Mouse (Mus musculus): ENCODE data around the gene Ell2.

Gene Ell2

DNA sequence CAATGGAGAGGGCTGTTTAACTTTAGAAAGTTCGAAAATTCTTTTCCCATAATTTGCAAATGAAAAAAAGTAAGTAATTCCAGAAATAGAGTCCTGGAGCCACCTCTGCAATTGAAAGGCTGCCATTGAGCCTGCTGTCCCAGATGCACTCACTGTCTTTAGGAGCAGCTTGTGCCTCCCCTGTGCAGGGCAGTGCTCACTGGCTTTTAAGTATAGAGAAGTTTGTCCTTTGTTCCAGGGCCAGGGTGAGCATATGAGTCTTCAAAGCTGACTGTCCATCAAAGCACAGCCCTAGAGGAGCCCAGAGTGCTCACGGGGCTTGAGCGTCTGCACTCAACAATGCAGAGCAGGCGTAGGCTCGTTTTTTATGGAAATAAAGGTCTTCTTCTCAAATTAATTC is 59.7 kb downstream of the Ell2 start:
- no peak for DNase-seq (ENCODE audit: low read depth, low spot score)

DNA sequence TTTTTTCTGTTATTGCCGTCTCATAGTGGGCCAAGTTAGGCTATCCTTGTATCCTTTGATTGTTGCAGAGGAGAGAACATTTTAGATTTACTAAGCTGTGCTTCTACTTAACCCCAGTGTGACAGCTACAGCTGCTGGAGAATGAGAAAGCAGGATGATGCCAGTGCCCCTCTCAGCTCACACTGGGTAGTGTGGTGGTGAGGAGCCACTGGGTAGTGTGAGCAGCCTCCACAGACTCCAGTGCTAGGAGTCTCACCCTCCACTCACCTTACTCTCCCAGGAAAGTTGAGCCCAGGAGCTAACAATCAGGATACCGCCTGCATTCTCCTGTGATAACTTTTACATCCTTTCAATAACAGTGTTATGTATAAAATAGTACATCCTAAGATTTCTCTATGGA is 60.4 kb downstream of the Ell2 start:
- no peak for DNase-seq (ENCODE audit: low read depth, low spot score)

DNA sequence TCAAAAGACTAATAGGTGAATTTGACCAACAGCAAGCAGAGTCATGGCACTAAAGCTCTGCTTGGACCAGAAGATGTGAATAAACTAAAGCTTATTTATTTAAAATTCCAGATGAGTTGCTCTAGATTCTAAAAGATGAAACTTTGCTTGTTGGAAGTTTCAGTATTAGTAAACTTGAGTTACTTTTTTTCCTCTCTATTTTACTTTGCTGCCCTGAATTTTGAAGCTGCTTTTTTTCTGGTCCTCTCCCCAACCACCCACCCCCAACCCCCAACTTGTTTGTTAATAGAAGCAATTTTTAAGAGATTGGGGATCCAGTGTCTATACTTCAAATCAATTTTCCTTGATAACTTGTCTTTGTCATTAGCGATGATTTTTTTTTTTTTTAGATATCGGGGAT is 64.2 kb downstream of the Ell2 start:
- no peak for DNase-seq (ENCODE audit: low read depth, low spot score)

DNA sequence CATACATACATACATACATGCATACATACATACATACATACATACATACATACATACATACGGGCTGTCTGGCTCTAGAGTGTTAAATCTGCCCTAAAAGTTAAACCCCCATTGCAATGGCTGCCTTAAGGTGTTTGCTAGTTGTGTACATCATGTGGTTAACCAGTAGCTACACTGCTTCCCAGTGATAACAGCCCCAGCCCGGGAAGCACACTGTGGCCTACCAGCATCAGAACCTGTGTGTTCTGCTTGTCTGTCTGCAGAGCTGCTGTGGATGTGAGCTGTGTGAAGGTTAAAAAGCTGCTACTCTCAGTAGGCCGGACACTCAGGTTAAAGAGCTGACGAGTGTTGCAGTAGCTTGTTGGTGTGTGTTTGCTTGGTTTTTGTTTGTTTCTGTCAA is 64.8 kb downstream of the Ell2 start:
- no peak for DNase-seq (ENCODE audit: low read depth, low spot score)

DNA sequence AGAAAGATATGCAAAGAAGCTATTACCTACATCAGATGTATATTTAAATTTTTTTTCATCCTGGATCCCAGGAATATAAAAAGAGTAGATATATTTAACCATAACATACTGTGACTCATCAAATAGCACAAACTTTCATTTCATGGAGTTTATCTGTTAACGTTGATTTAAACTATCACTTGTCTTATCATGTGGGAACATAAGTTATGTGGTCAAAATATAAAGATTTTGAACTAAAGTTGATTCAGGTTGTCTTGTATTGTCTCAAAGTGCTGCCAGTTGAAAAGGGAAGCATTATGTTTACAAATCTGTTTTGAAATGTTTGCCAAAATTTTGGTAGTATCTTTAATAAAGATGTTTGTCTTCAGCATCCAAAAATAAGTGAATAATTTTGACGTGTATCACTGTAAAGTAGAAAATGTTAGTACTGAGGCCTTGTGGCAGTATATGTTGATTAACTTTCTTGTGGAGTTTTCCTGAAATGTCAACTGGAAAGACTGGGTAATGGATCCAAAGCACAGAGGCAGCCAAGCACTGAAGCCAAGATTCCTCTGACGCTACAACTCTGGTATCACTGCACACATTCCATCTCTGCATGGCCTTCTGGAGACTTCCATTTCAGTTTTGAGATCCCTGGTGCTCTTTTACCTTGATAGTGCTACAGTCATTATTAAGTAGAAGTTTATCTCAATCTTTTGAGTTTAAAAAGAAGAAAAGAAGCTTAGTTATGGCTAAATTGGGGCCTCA is 65.6 kb downstream of the Ell2 start:
- no peak for DNase-seq (ENCODE audit: low read depth, low spot score)

DNA sequence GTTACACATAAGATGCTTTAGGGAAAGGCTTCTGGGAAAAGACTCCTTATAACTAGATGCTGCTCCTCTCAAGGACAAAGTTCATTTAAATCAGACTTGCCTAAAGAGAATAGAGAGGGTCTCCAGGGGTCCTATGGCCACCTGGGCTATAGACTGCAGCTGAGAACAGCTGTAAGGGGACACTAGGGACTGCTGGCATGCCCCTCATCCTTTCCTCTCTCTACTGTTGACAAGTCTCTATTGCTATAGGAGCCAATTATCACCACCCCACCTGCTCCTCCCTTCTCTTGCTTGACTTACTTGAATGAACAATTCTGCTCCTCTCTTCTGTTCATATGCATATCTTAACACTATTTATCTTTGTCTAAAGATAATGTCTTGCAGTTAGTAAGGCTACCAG is 69.4 kb downstream of the Ell2 start:
- no peak for DNase-seq (ENCODE audit: low read depth, low spot score)

DNA sequence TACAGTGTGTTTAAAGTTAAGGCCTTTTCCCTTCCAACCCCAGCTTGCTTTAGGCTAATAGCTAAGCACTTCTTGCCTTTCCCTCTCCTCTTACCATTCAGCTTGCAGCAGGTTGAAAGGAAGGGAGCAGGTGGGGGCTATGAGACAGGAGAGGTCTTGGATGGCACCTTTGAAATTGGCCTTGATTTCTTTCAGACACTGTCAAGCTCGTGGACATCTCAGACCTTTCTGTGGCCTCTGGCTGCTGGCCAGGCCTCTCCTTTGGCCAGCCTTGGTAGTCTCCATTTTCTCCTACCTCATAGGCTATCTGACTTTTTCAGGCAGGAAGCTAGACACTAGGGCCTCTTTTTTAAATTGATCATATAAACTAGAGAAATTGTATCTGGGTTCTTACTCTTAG is 70.1 kb downstream of the Ell2 start:
- DNase-seq (ENCODE audit: low read depth, low spot score): no peak

DNA sequence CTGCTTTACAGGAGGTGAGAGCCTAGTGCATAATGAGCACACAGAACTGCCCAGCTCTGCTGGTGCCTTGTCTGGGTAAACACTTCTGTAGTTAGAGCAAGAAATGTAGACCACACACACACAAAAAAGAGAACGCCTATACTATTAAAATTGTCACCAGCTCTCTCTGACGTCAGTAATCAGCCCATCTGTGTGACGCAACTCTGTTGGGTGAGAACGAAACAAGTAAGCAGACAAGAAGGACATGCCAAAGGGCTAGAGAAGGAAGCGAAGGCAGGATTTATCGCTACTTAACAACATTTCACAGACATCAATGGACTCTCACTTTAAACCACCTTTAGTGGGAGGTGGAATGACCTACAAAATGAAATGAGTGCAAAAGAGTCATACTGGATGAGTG is 71.6 kb downstream of the Ell2 start:
- no peak for DNase-seq (ENCODE audit: low read depth, low spot score)

DNA sequence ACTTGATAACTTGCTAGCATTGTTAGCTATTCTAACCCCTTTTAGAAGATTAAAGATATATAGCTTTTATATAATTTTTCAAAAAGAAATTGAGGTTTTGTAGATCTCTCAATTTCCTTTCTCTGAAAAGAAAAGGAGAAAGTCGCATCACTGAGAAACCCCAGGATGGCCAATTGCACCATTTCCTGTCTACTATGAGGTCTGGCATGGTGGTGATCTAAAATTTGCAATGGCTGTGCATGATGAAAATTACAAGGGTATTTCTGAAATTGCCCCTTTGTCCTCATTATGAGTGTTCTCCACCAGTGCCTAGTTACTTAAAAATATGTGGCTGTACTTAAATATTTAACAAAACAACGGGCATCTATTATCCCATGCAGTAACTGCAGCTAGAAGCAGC is 72.6 kb downstream of the Ell2 start:
- no peak for DNase-seq (ENCODE audit: low read depth, low spot score)

DNA sequence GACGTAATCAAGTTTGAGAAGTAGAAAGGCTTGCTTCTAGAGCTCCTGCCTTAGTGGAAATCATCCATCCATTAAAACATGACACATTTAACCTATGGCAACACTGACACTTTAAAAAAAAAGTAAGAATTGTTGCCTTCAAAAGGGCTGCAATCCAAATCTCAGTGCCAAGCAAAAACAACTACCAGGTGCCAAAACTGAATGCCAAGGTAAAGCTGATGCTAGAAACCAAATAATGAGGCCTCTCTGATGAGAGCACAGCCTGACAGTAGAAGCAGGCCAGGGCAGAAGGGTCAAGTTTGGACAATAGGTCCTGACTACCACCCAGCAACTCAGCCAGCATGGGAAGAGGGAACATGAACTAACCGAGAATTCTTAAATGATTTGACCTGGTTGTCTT is 73.5 kb downstream of the Ell2 start:
- no peak for DNase-seq (ENCODE audit: low read depth, low spot score)

DNA sequence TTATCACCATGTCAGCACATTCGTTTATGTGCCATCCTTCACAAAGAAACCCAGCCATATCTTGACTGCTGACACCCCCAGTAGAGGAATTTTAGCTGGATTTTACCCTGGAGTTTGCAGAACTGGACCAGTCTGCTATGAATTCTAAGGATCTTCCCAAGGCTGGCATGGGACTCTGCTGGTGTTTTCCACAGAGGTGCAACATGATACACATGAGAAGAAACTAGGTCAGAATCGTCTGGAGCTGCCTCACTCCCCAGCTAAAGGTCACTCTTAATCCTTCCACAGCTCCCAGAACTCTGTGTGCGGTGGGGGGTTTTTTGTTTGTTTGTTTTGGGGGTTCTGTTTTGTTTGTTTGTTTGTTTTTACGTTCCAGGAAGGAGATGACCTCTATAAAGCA is 79.2 kb downstream of the Ell2 start:
- no peak for DNase-seq (ENCODE audit: low read depth, low spot score)

DNA sequence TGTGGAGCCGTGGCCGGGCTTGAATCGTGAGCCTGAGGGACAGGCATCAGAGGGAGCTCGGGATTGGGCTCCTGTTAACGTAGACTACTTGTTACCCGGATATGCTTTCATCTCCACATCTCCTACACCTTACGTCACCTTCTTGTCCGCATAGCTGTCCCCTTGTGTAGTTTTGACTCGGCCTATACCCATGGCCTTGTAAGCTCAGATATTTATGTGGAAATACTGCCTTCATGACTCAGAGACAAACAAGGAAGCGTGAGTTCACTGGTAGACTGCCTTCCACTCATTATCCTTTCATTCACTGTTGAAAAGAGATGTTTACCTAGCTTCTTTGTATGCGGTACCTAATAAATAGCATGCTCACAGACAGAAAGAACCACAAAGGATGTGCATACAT is 79.7 kb downstream of the Ell2 start:
- DNase-seq (ENCODE audit: low read depth, low spot score): no peak

DNA sequence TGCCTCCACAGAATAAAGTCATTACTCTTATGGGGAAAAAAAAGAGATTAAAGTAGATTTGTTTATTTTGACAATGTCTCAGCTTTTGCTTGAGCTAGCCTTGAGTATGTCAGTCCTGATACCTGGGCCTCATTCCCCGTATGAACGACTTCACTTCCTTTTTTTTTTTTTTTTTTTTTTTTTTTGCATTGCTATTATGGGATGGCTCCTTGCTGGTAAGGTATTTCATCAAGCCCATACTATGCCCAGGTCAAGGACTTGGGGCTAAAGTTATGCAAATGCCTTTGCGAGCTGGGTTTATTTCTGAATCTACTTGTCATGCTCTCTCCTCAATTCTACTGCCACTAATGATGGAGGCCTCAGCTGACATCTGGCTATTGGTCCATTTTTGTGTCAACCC is 80.8 kb downstream of the Ell2 start:
- DNase-seq (ENCODE audit: low read depth, low spot score): no peak

DNA sequence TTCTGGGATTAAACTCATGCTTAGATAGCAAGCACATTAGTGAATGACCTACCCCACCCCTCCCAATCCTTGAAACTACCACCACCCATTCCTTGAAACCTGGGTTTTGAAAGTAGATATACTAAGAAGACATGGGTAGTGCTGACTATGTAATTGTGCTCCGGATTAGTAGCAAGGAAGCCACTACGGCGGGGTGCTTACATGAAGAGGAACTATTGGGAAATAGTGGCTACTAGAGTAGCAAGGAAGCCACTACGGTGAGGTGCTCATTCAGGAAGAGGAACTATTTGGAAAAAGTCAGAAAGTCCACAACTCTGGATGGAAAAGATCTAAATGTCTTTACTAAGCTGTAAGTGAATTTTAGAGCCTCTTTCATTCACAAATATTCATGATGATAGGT is 81.6 kb downstream of the Ell2 start:
- no peak for DNase-seq (ENCODE audit: low read depth, low spot score)

DNA sequence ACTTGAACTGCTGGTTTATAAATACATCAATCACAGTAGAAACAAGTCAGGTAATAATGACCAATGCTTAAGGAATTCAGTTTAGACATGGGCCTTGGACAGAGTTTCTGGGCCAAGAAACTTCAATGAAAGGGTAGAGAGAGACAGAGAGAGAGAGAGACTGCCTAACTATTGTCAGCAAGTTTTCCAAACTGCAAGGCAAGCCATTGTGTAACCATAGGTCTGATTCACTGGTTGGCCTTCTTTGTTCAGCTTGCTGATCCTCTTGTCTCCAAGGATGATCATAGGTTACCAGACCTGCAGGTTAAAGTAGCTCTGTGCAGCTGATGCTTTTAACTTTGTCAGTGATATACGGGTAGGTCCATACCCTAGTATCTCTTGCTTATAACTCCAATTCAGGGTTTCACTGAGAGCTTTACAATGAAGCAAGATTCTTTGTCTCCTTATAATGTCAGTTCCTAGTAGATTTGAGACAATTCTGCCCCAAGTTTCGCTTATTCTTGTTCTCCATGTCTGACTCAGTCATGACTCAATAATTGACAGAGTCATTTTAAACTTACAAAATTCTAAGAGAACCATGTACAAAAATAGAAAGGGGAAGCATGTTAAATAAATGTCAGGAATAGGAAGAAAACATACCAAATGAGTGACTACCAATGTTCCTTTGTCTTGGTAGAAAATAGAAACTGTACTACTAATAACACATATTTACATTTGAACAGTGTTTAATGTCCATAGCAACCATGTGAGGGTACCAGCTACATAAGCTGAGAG is 82.7 kb downstream of the Ell2 start:
- DNase-seq (ENCODE audit: low read depth, low spot score): no peak

DNA sequence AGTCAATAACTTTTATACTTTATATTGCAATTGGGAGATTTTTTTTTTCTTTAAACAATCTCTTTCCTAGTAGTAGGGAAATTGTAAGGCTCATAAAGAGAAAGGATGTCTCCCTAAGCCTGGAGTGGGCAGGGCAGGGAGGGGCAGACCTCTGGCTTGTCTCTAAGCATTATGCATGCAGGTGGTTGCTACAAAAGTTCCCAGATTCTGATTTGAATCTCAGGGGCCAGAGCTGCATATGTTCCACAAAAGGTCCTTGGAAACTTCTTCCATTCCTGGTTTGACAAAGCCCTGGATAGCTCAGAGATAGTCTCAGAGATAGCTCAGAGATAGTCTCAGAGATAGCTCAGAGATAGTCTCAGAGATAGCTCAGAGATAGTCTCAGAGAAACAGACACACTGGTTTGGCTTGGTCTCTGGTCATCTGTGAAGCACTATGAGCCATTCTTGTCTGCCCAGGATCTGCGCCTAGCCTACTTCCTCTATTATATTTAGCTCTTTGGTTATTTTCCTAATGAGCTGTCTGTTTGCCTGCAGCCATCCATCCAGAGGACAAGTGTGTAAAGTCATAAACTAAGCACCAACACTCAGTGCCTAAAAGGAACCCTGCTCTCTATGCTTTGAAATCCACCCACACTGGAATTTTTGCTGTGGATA is 84.1 kb downstream of the Ell2 start:
- DNase-seq (ENCODE audit: low read depth, low spot score): no peak

DNA sequence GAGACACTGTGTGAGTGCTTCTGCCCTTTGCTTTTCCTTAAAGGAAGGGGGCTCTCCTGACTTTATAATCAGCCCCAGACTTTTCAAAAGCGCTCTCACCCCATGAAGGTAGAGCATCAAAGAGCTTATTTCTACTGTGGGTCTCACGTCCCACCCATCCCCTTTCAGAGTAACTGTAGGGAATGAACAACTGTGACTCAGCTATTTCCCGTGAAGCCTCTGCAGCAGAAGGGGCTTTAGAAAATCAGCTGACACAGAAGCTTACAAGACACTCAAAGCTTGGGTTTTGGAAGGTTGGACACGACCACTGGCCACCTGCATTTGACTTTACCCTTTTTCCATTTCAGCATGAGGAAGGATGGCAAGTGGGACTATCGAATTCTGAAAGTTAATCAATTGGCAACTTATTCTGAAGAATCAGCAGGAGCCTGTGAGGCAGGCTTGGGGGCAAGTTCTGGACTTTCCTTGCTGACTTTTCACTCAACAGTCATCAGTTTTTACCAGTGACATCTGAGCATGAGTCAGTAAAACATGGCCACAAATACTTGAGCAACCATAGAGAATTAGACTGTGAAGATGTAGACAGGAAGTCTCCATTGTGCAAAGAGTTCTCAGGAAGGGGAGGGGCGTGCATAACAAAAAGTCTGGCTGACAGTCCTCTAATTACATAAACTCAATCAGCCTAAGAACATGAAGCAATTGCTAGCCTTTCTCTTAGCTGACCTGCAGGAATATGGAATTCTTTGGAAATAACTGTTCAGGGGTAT is 87.5 kb downstream of the Ell2 start:
- DNase-seq (ENCODE audit: low read depth, low spot score): peak; percentile 21

DNA sequence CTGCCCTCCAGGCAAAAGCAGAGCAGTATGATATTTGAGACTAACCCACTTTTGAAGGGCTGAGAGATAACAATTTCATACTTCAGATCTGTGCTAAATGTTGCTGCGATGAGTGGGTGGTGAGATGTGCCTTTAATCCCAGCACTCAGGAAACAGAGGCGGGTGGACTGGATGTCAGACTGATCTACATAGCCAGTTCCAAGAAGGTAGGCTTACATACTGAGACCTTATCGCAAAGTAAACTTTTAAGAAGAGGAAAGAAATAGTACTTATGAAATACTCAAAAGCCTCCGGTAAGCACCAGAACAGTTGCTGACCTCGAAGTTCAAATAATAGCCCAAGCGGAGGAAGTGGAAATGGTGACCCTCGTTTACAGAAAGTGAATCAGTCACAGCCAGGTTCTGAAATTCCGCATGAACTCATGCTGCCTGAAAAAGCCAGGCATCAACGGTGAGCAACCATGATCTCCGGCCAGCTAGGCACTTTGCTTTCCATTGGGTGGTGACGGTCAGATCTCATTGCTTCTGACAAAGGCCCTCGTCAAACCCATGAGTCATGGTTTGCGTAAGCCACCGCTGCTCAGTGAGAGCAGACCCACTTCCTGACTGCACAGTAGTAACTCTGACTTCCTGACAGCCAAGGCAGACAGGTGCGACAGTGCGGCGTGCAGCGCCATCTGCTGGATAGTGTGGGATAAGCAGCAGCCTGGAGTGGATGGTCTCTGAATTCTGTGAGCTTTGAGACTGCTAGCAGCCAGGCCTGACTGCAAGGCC is 91.0 kb downstream of the Ell2 start:
- peak; percentile 95 for DNase-seq (ENCODE audit: low read depth, low spot score)

DNA sequence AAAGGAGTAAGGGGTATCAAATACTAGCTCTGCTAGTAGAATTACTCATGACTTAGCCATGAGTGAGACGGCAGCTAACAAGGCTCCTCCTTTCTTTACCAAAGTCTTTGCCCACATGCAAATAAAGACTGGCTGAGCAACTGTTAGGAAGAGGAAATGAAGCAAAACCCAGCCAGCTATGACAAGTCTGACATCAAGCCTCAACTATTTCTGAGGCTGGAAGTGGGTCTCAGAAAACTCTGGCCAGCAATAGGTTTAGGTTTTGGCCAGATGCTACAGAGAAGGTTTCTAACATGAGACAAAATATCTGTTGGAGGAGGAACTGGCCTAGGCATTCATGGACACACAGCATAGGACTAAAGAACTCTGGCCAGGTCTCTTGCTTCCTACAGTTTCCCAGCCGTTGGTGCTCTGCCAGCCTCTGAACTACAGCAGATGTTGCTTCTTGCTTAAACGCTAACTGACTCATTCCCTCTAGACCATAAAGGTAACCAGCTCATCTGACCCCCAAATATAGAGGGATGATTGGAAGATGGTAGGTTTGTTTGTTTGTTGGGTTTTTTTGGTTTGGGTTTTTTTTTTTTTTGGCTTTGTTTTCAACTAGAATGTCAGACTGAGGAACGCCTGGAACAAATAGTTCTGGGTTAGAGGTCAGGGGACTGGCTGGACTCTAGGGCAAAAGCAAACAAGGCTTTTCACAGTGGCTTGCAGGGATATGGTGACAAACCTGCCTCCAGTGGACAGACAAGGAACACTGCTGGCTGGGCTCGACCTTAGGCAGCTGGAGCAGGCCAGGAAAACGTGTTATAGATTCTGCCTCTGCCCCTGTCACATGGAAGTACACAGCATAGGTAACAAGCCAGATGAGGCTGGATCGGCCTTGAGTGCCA is 92.1 kb downstream of the Ell2 start:
- peak; percentile 5 for DNase-seq (ENCODE audit: low read depth, low spot score)

DNA sequence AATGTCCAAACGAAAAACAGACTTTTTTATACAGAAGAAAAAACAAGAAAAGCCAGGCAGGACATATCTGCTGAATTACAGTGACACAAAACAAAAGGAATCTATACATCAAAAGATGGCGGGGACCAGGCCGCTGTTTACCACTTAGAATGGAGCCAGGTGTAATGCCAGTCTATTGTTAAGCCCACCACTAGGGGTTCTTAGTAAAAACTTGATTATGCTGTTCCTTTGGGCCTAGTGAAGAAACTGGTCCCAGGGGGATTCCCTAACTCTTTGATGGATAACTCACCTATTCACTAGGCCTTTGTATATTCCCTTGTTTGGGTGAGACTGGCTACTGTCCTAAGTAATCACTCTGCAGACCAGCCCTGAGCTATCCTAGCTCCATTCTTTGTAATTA is 92.9 kb downstream of the Ell2 start:
- DNase-seq (ENCODE audit: low read depth, low spot score): no peak
